Mouse (Mus musculus): ENCODE measurements around the gene Zfp422.
"Not testable (repeated sequence)": the region's sequence is repeated elsewhere in the genome, so short reads cannot be mapped to it uniquely, and the experiment has no call there.

Zfp422 gene

DNA sequence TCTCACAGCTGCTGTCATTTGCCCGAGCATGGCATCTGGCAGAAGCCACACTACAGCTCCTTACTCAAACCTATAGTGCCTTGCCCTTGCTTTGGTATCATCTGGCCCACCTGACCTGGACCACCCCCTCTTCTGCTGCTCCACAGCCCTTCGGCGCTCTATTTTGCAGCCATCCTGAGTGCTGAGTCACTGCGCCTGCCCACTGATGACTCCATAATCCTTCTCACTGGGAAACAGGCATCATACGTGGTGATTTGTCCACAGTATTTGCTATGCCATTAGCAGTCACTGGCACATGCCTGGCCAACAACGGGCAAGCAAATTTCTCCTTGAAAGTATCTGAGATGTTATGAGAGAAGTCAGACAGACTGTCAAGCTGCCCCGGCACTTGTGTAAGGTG is 21.0 kb upstream of the Zfp422 start:
- no peak for DNase-seq (ENCODE audit: low spot score)

- DNase-seq (ENCODE audit: low spot score), result no peak
Measured at GRCm38 (mm10) chr6:116647763-116648162, 19.0 kb upstream of the Zfp422 start.

- no peak for DNase-seq (ENCODE audit: low spot score)
Measured at GRCm38 (mm10) chr6:116644335-116644734, 15.5 kb upstream of the Zfp422 start.

- no peak for DNase-seq (ENCODE audit: low spot score)
Measured at GRCm38 (mm10) chr6:116643881-116644280, 15.1 kb upstream of the Zfp422 start.

- no peak for DNase-seq (ENCODE audit: low spot score)
Measured at GRCm38 (mm10) chr6:116642942-116643341, 14.1 kb upstream of the Zfp422 start.

DNA sequence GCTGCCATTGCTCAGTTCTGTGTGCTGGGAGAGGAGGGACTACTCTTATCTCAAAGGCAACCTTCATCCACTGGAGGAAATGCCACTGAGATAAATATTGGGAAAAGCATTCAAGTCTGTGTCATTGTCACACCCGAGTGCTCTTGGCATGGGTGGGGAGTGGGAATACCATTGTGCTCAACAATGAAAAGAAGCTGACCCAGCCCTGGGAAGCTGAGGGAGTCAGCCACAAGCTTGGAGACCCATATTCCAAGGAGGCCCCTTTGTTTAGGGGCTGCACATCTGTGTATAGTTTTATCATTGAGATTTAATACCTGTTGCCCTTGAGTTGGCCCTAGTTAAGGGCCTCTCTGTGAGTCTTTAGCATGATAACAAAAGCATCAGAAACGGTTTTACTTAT is 10.9 kb upstream of the Zfp422 start:
- DNase-seq (ENCODE audit: low spot score), result no peak

DNA sequence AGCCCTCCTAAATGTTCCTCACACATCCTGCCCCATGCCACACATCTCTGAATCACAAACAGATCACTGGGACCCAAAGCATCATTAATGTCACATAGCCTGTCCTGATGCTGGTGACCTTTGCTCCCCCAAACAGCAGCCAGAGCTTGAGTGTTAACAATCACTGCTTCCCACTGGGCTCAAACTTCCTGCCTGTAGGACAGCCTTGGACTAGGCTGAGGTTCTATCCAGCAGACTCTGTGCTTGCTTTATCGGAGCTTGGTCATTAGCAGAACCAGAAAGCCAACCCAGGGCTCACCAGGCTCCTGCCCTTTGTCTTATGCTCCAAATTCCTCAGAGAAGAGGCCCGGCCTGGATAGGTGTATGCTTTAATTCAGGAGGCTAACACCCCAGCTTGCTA is 10.1 kb upstream of the Zfp422 start:
- no peak for DNase-seq (ENCODE audit: low spot score)

- no peak for DNase-seq (ENCODE audit: low spot score)
Measured at GRCm38 (mm10) chr6:116637496-116637895, 8.7 kb upstream of the Zfp422 start.

DNA sequence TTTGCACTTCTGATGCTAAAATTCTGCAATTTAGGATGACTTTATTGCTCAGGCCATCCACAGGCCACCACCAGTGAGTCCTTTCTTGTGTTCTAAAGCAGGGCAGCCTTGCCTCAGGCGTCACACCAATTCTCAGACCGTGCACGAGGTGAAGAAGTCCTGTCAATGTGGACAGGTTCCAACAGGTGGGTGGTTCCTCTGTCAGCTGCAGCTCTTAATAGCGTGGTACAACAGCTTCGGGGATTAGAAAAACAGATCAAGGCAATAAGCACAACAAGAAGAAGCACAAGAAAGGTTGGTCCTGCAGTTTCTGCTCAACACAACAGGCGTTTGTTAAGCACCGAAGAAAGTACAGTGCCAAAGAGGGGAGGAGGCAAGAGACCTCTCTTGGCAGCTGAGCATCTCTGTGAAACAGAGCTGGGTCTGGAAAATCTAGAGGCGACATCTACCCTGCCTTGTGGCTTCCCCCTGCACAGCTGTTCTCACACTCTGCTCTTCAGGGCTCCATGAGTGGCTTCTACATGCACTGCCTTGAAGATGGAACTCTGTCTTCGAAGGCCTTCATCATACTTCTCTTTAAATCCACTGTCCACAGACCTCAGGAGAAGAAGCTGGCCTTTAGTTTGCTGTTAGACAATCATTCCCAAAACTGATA is 7.9 kb upstream of the Zfp422 start:
- DNase-seq (ENCODE audit: low spot score), result no peak

- no peak for DNase-seq (ENCODE audit: low spot score)
Measured at GRCm38 (mm10) chr6:116635251-116636180, 6.7 kb upstream of the Zfp422 start.

GRCm38 (mm10) chr6:116633741-116634695 is 5.2 kb upstream of the Zfp422 start:
- DNase-seq (ENCODE audit: low spot score), result no peak

- DNase-seq (ENCODE audit: low spot score), result peak; percentile 14
Measured at GRCm38 (mm10) chr6:116632129-116632528, 3.3 kb upstream of the Zfp422 start.

DNA sequence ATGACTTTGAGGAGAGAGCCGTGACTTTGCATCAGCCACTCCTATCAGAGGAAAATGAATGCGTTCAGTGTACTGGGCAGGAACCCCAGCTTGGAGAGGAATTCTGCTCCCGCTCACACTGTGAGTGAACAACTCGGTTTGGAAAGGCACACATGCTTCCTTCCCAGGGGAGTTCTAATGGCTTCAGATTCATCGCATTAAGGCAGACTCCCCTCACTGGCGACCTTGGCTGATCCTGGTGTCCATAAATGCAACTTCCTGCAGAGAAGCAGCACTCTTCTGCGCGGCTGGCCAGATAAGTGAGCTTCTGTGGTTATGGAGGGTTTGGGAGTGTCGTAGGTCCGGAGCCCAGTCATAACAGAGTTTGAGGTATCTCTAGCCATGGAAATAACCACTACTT is 967 bp upstream of the Zfp422 start:
- DNase-seq (ENCODE audit: low spot score), result no peak

GRCm38 (mm10) chr6:116628095-116628494 is 704 bp downstream of the Zfp422 start:
- DNase-seq (ENCODE audit: low spot score), result no peak

DNA sequence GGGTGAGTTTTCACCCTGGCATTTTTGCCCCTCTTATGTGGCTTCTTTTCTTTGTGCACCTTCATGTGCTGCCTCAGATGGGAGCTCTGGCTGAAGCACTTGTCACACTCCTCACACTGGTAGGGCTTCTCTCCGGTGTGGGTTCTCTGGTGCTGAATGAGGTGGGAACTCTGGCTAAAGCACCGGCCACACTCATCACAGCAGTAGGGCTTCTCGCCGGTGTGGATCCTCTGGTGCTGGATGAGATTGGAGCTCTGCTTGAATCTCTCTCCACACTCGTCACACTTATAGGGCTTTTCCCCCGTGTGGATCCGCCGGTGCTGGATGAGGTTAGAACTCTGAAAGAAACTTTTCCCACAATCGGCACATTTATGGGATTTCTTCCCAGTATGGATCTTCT is 2.4 kb downstream of the Zfp422 start:
- DNase-seq (ENCODE audit: low spot score), result not testable (repeated sequence)

- DNase-seq (ENCODE audit: low spot score), result no peak
Measured at GRCm38 (mm10) chr6:116621318-116622023, 7.3 kb downstream of the Zfp422 start.

GRCm38 (mm10) chr6:116618073-116618472 is 10.7 kb downstream of the Zfp422 start:
- no peak for DNase-seq (ENCODE audit: low spot score)

- no peak for DNase-seq (ENCODE audit: low spot score)
Measured at GRCm38 (mm10) chr6:116615719-116616118, 13.1 kb downstream of the Zfp422 start.

- no peak for DNase-seq (ENCODE audit: low spot score)
Measured at GRCm38 (mm10) chr6:116607230-116607629, 21.6 kb downstream of the Zfp422 start.

GRCm38 (mm10) chr6:116600969-116601368 is 27.8 kb downstream of the Zfp422 start:
- not testable (repeated sequence) for DNase-seq (ENCODE audit: low spot score)

GRCm38 (mm10) chr6:116584095-116584494 is 44.7 kb downstream of the Zfp422 start, which contains the start of gene Olfr215:
Olfr215 (minus strand) TSS chr6:116584195.
- no peak for DNase-seq (ENCODE audit: low spot score)

Data from spleen, adult 12 weeks (tissue).